Mouse (Mus musculus) ES-CJ7 (cell line): ENCODE data around the gene Adamts6.

Source experiments
- DNase-seq: peaks from one replicate; pipeline ENCODE4 v3.0.0; 2011; ENCODE audit warnings: low read depth, low spot score

Gene Adamts6

DNA sequence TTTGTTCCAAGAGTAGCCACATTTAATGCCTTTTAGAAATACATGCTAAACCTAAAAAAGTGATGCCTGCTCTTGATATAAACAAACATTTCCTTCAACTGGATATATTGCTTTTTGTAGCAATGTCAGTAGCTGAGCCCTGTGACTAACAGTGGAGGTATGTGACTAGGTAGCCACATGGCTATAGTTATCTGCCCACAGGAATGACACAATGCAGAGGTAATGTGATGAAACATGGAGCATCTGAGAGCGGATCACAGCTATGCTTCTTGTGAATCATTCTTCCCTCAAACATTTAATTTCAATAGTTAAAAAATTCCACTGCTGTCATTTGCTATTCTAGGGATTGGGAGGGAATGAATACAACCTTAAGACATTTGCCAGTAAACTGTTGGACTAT lies 172.7 kb downstream of the Adamts6 start:
- DNase-seq = no peak

DNA sequence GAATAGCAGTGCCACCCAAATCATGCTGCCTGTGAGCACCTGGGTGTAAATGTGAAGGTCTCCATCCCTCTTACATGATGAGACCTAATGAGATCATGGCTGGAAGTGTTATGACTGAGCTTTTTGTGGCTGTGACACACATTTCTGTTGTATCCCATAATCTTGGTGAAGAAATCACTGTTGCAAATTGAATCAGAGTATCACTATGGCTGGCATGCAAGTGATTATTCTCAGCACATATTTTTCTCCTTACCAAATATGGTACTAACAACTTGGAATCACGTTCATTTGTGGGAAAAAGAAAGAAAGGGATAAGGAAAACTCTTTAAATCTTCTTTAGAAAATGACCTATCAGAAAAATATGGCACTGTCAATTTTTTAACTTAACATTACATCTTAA lies 180.4 kb downstream of the Adamts6 start:
- DNase-seq = no peak

DNA sequence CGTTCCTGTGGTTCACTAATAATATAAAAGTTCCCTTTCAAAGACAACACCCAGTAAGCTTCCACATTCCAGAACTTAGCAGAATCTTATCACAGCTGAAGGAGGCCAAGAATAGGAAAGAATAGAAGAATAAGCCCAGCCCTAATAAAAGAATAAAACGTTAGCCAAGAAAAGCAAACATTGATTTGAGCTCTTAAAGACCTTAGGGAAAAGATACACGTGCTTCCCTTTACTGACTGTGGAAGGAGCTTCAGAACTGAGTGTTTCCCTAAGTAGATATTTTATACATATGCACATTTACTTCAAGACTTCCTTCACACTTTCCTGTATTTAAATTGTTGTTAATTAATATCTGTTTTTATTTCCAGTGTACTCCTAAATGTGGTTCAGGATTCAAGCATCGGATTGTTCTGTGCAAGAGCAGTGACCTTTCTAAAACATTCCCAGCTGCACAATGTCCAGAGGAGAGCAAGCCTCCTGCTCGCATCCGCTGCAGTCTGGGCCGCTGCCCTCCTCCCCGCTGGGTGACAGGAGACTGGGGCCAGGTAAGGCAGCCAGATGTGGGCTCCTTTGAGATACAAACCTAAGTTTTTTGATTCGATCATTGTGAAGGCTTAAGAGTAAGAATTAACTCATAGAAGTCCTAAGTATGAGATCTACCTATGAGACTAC lies 188.8 kb downstream of the Adamts6 start:
- no peak for DNase-seq

DNA sequence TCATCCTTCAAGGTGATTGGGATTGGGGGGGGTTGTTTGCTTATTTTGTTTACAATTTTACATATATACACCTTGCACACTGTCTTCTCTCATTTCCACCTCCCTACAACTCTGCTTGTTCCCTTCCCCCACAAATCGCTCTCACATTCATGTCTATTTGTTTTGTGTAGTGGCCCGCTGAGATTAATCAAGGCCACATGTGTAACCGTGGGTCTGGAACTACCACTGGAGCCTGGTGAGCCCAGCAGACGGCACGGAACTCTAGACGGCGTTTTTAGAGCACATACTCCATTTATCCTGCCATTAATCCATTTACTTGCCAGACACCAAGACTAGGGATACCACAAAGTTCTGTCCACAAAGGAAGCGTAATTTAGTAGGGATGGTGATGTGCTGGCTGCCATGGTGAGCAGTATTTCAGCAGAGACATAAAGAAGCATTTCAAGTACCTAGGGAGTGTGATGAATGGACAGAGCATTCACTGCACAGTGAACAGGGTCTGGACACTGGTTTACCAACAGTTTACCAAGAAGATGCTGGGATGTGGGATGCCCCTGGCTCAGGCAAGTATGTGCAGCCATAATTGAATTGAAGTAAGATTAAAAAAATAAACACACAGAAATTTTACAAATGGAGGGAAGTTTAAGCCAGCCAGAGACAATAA lies 194.9 kb downstream of the Adamts6 start:
- no peak for DNase-seq

DNA sequence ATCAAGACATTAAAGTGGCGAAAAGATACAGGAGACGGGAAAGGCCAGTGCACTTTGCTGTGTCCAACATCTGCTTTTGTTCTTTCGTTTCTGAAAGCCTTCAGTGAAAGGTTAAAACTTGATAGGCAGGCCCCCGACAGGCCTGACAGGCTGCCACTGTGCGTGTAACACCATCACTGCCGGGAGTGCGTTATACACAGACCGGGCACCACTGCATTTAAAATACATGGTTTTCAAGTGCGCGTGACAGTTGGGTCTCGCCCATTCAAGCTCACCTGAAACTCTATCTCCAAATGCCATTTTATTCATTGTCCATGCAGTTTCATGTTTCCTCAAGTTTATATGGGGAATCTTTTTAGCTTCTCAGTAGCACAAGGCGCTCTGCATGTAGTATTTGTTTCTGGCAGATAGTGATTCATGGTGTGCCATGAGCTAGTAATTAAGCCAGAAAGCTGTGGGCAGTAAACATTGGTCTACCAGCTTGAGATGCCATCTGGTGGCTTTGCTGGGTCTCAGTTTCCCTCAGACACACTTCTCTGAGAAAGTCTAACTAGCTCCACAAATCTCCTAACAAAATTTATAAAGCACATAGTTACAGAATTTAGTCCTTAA lies 195.6 kb downstream of the Adamts6 start:
- no peak for DNase-seq

DNA sequence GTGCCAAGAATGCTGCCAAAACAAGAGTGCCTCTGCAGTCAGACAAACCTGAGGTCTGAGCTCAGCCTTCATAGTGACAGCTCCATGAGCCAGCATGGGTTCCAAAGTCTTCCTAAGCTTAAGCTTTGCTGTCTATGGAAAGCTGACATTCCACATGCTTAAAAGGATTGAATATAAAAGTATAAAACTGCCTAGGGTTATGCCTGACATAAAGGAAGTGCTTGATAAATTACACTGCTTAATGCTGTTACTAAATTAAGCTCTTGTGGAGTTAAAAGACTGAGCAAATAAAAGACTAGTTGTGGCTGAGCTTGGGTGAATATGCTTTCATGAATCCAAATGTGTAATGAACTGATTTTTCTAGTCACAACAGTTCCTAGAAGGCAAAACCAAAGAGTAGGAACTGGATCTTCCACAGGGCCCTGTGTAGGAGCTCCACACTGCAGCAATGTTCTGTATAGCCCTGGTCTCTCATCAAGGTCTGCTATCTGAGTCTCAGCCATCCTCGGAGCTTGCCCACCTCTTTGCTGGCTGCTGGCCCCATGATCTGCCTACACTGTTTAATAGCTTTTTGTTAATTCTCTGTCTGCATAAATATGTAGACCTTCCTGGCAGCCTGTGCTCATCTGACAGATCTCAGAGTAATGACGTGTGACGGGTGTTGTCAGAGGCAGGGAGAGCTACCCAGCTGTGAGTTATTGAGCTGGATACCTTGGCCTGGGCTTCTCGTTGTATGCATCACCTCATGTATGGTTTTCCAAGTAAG lies 203.6 kb downstream of the Adamts6 start:
- DNase-seq = no peak

DNA sequence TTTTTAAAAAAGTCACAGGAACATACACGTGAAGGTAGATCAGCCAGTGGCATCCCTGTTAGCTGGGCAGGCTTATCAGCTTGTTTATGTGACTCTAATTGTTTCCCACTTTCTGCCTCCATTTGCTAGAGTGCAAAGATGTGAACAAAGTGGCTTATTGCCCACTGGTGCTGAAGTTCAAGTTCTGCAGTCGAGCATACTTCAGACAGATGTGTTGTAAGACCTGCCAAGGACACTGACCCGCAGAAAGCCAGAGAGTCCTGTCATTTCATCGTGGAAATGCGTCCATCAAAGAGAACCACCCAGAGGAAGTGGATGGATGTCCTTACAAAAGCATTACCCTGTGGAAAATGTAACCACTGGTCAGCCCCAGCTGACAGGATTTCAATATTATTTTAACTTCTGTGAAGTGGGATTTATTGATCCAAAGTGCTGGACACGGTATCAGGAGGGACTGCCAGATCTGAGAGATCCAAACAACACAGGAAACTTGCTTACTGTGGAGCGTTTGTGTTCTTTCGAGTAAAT lies 205.9 kb downstream of the Adamts6 start:
- no peak for DNase-seq

DNA sequence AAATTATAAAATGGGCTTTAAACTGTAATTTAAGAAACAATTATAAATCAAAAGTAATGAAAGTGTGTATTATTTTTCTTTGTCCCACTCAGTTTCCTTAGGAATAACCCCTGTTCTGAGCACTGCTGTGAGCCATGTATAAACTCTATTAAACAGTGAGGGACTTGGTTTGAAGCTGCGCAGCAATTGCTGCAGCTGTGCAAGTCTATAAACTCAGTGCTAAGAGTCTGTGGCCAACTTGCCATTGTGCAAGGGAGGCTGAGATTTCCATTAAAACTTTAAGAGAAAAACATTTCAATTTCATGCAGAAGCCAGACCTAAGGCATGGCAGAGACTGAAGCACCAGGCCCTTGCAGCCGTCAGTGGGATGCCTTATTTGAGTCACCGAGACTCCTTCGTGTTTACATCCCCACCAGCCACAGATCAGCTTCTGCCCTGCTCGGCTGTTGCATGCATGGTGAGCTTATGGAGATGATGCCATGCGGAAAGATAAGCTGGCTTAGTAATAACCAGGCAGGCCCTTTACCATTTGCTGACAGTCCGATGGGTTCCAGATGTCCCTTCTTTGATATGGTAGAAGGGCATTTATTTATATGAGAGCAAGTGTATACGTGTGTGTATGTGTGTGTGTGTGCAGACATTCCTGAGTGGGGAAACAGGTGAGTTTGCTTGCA lies 206.7 kb downstream of the Adamts6 start:
- DNase-seq = no peak

DNA sequence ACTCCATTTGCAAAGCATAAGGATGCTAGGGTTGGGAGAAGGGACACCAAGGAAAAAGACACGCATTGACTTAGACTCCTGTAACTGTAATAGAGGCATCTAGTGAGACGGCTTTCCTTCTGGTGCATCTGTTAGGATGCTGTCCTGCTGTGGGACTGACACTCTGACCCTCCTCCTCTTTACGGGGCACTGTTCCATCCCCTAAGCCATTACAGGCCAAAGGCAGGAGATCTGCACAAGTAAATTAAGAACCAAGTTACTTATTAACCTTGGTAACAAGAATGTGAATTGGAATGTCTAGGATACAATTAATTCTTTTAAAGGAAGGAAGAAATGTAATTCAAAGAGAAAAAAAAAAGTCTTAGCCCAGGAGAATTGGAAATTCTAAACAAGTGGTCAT lies 210.0 kb downstream of the Adamts6 start:
- DNase-seq = no peak

DNA sequence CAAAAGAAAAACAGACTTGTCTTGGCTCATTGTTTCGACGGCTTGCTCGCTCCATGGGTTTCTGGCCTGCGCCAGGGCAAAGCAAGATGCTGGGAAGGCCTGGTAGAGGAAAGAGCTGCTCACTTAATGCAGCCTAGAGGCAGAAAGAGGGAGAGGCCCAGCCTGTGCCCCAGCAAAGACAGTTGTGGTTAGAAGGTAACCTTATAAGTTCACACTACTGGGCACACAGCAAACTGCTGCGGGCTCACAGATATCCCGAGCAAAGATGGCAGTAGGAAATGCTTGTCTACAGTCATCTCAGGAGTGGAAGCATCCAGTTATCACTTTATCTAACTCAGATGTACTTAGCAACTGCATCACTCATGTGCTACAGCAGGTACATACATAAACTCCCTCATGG lies 211.0 kb downstream of the Adamts6 start:
- DNase-seq = no peak

DNA sequence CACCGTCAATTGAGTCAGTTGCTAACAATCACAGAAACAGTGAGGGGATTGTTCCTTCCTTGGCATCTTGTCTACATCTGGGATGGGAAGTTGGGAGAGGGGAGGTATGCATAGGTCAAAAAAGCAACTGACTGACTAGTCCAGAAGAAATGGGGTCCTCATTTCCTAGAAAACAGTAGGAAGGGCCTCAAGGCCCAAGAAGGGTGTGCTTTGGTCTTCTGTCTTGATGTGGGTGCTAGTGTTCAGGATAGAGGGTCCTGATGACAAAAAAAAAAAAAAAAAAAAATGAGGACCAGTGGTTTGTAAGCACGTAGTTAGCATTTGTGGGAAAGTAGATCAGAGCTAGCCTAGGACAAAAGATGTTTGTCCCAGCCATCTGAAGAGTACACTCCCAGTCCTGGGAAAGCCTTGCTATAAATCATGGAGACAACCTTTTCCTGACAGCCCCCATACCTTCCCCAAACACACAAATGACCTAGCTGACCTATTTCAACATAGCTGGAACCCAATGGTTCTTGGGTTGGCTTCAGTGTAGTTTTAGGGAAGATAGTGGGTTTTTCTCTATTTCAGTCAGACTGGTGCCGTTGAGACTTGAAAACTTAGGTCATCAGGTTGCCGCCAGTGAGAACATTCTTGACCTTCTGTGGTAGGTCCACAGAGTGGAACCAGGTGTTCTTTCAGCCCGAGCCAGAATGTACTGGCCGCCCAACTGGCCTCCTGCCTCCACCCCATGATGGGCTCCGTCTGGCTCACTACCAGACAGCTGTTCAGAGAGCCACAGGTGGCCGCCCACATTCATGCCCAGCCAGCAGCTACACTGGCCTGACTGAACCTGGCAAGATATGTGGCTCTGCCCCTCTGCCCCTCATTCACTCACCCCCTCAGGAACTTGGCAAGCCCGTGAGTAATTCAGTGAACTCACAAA lies 211.7 kb downstream of the Adamts6 start:
- no peak for DNase-seq

DNA sequence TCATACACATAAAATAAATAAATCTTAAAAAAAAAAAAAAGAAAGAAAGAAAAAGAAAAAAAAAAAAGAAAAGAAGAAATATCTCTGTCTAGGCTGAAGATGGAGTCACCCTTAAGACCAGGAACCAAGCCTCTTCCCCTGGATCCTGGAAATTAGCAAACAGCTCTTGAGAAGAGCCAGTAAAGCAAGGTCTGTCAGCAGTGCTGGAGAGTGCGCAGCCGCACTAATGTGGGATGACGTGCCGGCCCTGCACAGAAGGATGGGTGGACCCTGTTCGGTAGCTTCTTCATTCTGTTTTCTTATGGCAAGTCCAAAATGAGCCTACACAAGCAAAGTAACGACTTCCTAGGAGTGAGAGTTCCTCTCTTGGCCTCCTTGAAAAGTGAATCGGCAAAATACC lies 214.8 kb downstream of the Adamts6 start:
- no peak for DNase-seq

DNA sequence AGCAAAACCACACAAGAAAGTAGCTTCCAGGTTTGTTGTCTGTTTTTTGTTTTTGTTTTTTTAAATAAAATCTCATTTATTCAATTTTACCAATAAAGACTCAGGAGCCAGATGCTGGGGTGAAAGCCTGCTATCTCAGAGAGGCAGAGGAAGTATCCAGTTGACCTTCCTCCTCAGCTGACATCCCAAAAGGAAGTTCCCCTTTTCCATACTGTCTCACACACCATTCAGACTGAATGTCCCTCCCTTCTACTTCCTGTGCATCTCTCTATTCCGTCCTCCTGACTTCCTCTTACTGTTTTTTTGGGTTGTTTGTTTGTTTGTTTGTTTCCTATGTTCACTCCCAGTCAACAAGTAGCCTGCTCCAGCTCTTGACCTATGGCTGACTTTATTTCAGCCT lies 216.4 kb downstream of the Adamts6 start:
- no peak for DNase-seq

DNA sequence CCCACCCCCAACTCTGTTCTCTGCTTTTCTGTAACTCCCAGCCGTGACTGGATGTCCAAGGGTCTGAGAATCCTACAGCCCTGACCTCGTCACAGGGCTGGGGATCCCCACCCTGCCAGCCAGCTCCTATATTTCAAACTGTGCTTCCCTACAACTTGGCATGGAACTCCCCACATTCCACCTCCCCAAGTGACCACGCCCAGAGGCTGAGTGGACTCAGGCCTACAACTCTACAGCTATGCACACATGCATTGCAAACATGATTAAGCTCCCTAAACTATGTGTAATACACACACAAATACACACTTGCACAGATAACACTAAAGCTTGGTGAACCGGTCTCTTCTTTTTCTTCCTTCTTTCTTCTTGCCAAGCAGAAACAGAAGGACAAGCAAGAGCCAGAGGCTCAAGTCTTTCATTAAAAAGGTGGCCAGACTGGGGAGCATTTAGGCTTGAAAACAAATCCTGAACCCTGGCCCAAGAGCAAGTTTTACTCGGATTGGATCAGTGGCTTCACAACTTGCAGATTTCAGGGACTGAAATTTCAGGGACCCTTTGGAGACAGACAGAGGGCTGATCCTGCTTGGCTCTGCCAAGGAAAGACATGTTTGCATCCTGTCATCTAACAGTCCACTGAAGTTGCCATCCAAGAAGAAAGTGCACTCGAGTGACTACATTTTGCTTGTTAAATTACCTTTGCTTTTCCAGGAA lies 218.7 kb downstream of the Adamts6 start:
- no peak for DNase-seq

DNA sequence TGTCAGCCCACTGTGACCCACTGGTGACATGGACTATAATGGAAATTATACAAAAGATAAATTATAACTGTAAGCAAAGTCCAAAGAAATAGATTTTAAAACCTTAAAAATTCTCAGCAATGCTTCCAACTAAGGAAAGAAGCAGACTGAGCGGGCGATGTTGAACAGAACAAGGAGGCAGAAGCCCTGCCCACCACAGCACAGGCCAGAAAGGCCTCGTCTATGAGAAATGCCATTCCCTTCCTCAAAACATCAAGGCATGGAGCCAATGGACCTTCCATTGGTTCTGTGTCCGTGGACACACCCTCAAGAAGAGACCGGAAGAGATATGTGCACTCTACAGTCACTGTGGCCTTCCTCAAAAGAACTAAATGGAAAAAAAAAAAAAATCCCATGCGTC lies 220.0 kb downstream of the Adamts6 start:
- DNase-seq = no peak

DNA sequence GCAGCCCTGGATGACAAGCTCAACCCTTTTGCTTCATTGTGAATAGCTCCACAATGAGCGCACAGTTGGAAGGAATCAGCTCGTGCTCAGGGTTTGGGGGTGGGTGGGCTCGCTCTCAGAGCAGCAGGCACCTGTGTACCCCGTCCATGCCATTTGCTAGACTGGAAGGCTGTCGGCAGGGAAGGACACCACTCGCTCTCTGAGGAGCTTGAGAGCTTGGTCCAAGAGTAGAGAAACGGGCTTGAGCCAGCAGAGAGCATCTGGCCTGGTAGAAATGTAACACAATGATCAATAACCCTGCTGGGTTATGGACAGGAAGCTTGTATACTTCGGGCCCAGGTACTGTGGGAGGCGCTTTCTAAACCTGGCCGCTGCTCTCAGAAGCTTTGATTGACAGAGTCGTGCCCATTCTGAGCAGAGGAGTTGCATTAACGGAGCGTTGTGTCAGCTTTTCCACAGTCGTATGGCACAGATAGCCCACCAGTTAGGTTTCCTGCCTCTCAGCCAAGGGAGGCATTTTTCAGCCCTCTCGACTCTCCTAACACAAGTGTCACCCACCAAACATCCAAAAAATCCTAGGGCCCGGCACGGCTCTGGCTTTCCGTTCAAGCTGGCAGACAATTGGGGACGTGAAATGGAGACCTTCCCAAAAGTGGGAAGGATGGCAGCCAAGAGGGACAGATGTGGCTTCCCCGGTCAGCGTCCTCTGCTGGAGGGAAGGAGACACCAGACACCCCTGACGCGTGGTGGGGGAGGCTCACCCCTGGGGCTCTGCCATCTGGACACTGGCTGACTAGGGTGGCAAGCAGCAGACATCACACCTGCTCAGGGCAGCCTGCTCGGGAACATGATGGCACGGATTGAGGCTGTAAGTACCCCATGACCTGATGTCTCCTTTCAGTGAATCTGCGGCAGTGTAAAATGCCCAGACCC lies 222.2 kb downstream of the Adamts6 start:
- no peak for DNase-seq

DNA sequence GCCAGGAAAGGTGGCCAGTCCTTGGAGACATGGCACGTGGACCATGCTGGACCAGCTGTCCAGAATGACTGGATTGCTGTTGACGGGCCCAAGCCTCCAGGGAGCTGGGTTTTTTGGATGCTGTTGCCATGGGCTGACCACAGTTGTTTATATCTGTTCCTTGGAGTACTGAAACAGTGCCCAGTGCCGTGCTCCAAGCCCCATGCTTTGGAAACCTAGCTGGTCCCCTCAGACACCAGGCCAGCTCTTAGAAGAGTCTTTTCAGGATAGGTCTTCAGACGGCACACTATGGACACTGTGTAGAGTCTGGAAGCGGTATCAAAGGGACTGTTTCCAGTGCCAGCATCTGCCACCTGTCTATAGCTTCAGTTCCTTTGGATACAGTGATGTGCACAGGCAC lies 223.1 kb downstream of the Adamts6 start:
- DNase-seq = no peak

DNA sequence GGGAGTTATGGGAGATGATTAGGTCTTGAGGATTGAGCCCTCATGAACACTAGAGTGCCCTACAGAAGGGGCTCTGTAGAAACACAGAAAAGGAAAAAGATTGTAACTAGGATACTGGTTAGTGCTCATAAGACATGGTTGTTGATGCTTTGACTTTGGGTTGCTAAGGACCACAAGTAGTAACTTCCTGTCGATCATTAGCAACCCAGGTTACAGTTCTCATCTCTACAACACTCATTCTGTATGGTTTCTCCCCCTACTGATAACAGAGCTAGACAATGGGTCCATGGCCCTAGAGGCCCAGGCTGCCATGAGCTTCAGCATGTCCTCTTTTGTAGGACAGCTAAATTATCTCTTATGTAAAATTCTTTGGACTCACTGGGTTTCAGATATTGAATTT lies 227.4 kb downstream of the Adamts6 start:
- DNase-seq = no peak

DNA sequence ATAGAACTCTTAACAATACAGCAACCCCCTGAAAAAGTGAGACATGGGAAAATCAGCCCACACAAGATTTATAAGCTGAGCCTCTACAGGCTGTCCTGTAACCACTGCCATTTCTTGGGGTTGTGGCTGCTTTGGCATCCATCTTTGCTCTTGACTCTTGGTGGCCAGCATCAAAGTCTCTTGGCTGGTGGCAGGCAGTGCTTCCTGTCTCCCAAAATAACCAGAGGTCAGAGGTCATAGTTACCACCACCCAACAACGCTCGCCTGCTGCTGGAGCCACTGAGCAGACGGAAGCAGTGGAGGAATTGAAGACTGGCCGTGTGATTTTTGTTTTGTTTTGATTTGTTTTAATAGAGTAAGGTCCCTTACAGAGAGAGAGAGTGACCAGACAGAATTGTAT lies 228.5 kb downstream of the Adamts6 start:
- no peak for DNase-seq
